Mouse (Mus musculus) heart, postnatal 14 days (tissue): ENCODE measurements at regions not wholly inside any gene's neighbourhood (a gene's known extent, or its start where the extent isn't known, plus 50 kb on each side); places are given as distances from the start of the nearest gene placed in this dataset.

ENCODE experiments used
- DNase-seq, 2 experiments: peaks; one replicate each; pipeline ENCODE4 v3.0.0; 2021 to 2022
- intact Hi-C: fragments of 180-260 bp; cut with DNase I; formaldehyde crosslinking; loops from one replicate; pipeline ENCODE4 v1.15.1; 2025

GRCm38 (mm10) chr1:90711103-90711502 is 108.3 kb downstream of the Cops8 start:
- no peak for DNase-seq
- intact Hi-C loops: no loop called here
